Mouse (Mus musculus) MEL (cell line): ENCODE data around the gene Emsy.

Experiments used
- GATA1 ChIP-seq: IDR thresholded peaks from 2 replicates; pipeline ENCODE4 v1.6.1; 2011; ENCODE audit warnings: low read depth, low read length, improper control_type of control experiment
- JUND ChIP-seq: IDR thresholded peaks from 2 replicates; pipeline ENCODE4 v1.6.1; 2011; ENCODE audit warnings: low read depth, mild to moderate bottlenecking, improper control_type of control experiment, low read length
- MAFK ChIP-seq: IDR thresholded peaks from 2 replicates; pipeline ENCODE4 v1.6.1; 2011; ENCODE audit warnings: low read depth, mild to moderate bottlenecking, low read length, improper control_type of control experiment, borderline replicate concordance
- RCOR1 ChIP-seq: IDR thresholded peaks from 2 replicates; pipeline ENCODE4 v1.6.1; 2012; ENCODE audit warnings: low read depth, mild to moderate bottlenecking, inconsistent platforms, low read length, improper control_type of control experiment
- USF1 ChIP-seq: IDR thresholded peaks from 2 replicates; pipeline ENCODE4 v1.6.1; 2014; ENCODE audit warnings: low read depth, mild to moderate bottlenecking, inconsistent platforms, low read length, improper control_type of control experiment, moderate library complexity
- ZC3H11A ChIP-seq: IDR thresholded peaks from 2 replicates; pipeline ENCODE4 v1.6.1; 2012; ENCODE audit warnings: low read depth, mild to moderate bottlenecking, inconsistent platforms, low read length, improper control_type of control experiment
- ZKSCAN1 ChIP-seq: IDR thresholded peaks from 2 replicates; pipeline ENCODE4 v1.6.1; 2012; ENCODE audit warnings: low read depth, mild to moderate bottlenecking, inconsistent platforms, low read length, improper control_type of control experiment, moderate library complexity

- TF ChIP-seq JUND, result no peak
- no peak for TF ChIP-seq MAFK
- no peak for TF ChIP-seq USF1
- TF ChIP-seq RCOR1, result no peak
- TF ChIP-seq ZKSCAN1, result no peak
- TF ChIP-seq ZC3H11A, result no peak
- no peak for TF ChIP-seq GATA1
Measured at GRCm38 (mm10) chr7:98574771-98575191, 81.8 kb downstream of the Emsy start.
